Mouse (Mus musculus) erythroid progenitor cell, adult 5-6 weeks (primary cell): ENCODE results near the gene Slc25a4. TPM values are rescaled to one million over a fixed set of nuclear protein-coding genes. Genes with fewer than 3 reads are reported as not detected.
"Not testable (repeated sequence)": the region's sequence is repeated elsewhere in the genome, so short reads cannot be mapped to it uniquely, and the experiment has no call there.

Experiments
- ATAC-seq: replicated peaks from 2 replicates; pipeline ENCODE4 v1.8.0; 2016; ENCODE audit warnings: moderate number of reproducible peaks, mild to moderate bottlenecking, moderate TSS enrichment, inconsistent platforms; ENCODE audit not compliant: poor library complexity, low FRiP score, severe bottlenecking
- total RNA-seq, 2 experiments: library from RNA; stranded (forward) in 1 of 2; stranded (reverse) in 1 of 2; fragments of 150-400 nt in 1 of 2; fragments of 186-747, 209-891 nt in 1 of 2; gene quantifications; 2 replicates each; pipeline versions ENCODE4 v1.2.3 to v1.2.4; 2015 to 2017; ENCODE audit warnings: low replicate concordance in 2 of 2

Gene Slc25a4
- total RNA-seq (2015; ENCODE audit: low replicate concordance) (8.0 and 13.3 TPM in 2 replicates), total RNA-seq (2017; ENCODE audit: low replicate concordance) (8.7 and 15.9 TPM in 2 replicates)

DNA sequence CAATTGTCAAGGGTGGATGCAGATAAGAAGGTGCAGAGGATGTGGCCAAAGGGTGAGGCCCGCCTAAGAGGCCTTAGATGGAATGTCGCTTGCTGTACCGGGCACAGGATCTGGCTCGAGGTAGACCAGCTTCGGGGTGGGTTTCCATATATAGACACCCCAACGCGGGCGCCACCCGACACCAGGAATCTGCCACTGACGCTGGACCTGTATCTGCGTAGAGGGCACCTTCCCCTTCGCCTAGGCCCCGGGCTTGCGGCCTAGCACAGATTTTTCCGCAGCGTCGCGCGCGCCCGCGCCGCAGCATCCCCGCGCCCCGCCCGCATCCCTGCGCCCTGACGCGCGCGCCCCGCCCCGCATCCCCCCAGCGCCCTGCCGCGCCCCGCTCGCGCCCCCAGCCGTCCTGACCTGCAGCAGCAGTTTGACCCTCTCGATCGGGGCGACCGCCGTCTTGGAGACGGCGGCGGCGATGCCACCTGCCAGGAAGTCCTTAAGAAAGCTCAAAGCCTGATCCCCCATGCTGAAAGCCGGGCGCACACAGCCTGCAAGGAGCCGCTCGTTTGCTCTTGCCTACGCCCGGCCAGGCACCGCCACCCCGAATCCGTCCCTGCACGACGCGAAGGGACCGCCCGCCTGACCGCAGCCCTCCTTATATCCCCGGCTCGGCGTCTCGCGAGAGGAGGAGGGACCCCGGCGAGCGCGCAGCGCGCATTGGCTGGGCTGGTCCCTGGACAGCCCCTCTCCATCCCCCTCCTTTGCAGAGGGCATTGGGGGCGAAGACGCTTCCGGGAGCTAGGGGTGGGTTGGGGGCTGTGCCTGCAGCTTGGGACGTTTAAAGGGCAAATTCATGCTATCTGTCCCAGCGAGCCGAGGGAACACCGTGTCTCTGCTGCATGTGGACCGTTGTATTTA, at the start of gene Slc25a4:
TSS of gene Slc25a4 (minus strand) at position 881 of the 912 bp plus-strand sequence.
- ATAC-seq, result no peak

DNA sequence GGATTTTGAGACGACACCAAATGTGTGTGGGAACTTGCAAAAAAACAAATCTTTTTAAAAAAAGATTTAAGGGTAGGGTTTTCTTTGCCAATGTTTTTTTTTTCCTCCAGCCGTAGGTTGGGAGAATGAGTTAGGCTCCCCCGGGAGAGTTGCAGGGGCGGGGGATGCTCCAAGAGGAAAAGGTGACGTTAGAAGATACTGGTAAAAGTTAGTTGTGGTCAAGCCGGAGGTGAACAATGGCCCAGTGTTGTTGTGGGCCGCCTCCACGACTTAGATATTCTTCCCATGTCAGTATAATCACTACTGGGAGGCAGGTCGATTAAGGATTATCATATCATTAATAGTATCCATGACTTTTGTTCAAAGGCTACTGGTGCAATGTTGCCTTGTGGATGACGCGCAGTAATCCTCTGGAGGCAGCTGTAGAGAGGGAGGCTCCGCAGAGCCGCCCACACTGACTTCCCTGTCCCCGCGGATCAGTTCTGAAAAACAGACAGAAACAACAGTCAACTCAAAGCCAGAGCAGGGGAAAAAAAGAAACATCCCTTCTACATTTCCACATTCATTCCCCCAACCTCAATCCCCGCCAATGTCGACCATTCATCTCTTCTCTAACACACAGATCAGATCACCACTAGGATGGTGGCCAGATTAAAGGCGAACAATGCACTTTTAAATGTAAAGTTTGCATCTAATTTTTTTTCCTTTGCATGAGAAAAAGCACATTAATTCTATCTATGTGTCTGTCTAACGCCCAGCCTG, 47.0 kb upstream of the Slc25a4 start:
- no peak for ATAC-seq

DNA sequence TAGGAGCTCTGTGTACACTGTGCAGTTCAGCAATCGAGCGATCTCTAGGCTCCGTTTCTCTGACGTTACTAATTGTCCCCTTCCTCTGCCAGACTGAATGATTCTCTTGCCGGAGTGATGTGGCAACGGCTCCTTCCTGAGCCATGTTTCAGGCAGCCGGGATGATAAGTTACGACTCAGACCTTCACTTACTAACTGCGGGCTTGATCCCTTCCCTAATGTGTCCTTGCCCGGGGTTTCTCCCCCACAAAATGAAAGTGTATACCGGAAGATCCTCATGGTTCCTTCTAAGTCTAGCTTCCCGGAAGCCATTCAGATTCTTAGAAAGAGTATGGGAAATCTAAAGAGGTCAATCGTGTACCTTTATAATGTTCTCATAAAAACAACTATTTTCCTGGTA, 41.4 kb upstream of the Slc25a4 start:
- no peak for ATAC-seq

DNA sequence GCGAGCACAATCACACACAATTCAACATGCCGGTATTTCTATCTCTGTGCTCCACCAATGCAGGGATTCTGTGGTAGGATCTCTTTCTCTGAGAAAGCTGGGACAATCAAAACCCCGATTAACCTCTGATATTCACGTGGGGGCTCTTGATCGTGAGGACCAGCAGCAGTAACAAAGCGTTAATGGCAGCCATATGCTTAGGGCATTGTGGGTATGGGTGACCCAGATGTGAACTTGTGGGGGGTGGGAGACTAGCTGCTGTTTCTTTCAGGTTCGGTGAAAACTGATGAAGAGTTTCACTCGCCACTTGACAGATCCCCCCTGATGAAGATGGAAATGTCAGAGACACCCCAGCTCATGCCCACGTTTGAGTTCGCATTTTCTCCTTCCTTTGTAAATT, 40.5 kb upstream of the Slc25a4 start:
- ATAC-seq, result no peak

DNA sequence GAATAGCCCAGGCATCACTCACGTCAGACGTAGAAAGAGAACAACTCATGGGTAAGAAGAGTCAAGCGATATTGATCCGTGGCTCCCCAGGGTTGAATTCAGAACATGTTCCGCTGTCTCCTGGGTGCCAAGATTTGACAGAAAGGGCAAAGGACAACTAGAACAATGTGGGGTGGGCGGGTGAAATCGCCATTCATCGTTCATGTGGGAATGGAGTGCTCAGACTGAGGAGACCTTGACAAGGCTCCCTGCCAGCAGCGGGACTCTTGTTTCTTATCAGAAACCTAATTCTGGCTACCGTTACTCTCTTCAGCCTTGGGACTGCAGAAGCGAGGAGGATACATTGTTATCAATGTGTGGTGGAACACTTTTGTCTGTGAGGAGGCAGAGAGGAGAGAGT, 35.3 kb upstream of the Slc25a4 start:
- no peak for ATAC-seq

DNA sequence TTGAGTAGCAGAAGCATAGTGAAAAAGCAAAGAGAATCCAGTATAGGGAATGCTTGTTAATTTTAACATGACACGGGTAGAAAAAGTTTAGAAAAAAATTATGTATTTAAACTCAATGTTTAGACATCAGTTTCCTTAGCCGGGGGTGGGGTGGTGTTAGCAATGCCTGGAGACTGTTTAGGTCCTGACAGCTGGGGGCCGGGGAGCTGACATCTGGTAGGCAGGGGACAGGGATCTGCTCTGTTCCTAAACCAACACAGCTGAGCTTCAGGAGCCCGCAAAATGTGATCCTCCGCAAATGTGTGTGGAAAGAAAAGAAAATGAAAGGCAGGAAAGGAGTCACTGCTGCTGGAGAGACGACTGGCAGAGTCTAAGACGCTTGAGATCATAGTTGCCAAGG, 31.9 kb upstream of the Slc25a4 start:
- no peak for ATAC-seq

DNA sequence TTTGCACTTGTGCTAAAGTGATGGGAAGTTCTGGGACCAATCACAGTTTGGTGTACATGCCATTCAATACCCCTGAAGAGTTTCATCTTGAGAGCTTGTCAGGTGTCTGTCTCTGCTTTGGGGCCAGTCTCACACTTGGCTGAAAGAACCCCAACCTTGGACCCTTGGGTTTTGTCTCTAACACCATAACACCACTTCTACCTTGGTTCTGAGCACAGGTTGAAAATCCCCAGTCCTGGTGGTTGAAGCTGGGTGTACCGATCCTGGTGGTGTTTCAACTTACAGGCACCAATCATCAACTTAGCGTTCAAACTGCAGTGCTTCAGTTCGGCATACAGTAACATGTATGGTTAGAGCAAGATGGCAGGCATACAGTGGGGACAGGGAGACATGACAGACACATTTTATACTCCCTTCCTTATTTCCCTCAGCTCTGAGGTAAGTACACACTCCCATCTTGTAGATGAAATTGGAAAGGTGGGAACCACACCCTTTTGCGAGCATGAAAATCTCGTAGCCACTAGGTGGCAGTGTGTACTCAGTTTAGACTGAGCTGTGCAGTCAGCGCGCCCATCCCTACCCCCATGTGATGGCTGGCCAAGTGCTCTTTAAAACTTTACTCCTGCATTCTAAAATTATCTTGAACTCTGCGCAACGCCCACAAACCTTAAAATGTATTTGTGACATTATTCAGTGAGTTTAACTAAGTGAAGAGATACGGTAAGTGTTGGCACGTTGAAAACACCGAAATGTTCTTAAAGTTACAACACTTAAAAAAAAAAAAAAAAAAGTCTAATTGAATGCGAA, 30.7 kb upstream of the Slc25a4 start:
- ATAC-seq, result peak; percentile 89

DNA sequence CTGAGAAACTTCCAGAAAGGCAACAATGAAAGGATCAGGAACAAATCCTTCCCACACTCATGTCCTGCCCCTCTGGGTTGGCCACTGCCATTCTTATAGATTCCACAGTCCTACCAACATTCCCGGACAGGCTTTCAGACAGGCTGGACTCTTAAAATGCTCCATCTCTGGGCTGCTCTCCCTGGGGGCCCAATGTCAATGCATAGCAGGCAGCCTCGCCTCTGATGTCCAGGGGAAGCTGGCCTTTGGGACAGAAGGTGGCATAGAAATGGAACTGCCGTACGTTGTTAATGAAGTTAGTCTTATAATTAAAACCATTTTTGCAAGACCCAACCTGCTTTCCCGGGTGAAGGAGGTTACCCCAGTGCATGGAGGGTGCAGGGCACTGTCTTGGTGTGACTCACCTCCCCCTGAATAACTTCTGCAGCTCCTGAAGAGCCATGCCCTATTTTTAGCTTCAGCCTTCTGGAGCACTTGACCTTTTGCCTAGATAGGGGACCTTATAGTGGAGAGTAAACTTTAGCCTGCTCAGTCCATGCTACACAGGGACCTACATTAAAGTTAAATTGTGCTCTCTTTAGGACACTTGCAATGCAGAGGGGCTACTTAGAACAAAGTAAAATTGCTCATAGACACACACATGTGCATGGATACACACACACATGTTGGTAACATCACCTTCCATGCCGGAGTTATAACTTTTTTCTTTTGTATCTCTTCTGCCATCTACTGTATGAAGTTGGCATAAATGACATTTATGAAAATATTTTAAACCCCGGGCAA, 25.5 kb upstream of the Slc25a4 start:
- ATAC-seq, result no peak

DNA sequence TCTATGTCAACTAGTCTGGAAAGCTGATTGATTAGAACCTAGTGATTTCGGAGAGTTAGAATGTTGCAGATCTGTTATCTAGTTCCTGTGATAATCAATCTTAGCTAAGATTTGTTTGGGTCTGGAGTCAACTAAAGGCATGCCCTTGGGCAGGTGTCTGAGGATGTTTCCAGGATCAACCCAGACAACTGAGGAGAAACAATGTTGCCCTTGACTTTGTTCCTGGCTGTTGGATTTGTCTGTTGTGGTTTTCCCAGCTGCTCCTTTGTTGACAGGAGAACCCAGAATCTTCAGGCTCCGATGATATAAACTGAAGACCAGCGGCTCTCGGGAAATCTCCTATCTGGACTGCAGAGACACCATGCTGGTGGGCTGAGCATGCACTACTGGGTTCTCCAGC, 23.7 kb upstream of the Slc25a4 start:
- no peak for ATAC-seq

DNA sequence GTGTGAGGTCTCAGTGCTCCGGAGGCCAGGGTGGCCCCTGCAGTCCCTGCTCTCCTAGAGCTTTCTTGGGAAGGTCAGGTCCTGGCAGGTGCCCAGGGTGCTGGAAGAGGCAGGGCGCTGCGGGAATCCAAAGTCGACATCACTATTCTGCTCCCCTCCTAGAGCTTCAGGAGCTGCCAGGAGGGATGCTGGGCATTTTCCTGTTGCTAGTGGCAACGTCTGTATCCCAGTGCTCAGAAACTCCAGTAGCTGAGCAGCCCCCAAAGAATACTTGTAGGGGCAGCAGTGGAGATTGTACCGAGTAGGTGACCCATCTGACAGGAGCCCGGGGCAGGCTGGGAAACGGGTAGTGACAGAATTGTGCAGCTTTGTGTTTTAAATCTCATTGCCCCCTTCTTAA, 21.7 kb upstream of the Slc25a4 start:
- no peak for ATAC-seq

DNA sequence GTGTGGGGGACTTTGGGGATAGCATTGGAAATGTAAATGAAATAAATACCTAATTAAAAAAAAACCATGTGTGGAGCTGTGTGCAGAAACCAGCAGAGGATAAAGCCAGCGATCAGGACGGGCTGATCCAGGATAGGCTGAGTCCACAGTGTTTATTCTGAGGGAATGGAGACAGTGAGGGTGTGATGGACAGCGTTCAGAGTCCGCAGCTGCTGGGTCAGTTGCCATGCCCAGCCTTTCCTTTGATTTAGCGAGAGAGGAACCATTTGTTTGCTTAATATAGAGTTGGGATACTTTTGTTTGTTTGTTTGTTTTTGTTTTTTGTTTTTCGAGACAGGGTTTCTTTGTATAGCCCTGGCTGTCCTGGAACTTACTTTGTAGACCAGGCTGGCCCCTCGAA, 20.9 kb upstream of the Slc25a4 start:
- not testable (repeated sequence) for ATAC-seq

DNA sequence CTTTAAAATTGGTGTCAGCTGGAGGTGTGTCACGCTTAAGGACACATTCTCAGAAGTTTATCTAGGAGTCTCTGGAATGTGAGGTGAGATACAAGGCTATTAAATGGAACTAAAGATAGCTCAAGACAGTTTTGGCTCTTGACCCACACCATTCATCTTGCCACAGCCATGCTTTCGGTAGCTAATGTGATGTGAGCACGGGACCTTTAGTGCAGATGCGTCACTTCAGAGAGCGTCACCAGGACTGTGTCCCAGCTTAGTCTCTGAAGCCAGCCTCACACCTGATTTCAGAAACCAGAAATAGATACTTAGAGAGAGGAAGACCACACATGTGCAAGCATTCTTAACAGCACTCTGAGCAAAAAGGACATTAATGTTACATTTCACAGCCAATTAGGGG, 15.5 kb upstream of the Slc25a4 start:
- ATAC-seq, result no peak

DNA sequence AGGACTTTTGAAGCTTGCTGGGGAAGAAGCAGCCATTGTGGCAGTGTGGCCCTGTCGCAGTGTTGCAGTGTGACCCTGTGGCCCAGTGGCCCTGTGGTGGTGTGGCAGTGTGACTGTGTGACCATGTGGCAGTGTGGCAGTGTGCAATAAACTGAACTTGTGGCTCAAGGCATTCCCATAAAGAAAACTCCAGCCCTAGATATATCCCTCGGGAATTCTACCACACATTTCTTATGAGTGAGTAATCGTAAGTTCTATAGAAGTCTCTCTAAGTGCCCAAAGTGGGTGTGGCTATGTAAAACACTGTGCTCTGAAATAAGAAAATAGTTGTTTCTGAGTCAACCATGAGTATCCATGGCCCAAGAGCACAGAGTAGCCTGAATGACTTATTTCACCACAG, 14.4 kb upstream of the Slc25a4 start:
- ATAC-seq, result no peak

DNA sequence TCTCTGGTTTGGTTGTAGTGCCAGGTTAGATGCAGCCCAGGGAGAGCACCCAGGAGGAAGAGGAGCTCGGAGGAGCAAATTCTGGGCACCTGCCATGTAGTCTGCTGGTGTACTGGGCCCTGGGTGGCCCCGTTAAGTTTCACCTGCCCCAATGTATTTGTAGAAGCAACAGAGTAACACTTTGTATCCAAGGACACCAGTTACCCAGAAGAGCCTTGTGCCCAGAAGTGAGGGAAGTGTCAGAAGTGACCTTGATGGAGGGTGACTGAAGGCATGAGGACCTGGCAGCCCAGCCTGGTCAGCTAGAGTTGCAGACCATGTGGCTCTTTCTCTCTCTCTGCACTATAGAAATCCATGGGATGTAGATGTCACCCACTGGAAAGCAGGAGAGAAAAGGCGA, 9.5 kb upstream of the Slc25a4 start:
- no peak for ATAC-seq

DNA sequence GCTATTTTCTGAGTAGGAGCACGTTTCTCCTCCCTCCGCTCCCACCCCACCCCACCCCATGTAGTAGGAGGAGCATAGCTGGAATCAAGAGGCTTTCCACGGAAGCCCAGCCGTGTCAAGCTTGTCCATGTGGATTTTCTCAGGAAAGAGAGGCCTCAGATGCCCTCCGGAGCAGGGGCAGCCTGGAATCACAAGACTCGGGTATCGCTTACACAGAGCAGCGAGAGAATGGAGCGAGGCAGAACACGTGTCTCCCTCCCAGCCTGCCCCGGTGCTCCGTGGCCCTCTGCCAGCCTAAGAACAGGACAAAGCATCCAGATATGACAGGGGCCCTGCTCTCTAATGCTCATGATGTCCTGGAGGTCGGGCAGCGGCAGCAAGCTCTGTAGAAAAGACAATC, 5.8 kb upstream of the Slc25a4 start:
- no peak for ATAC-seq

DNA sequence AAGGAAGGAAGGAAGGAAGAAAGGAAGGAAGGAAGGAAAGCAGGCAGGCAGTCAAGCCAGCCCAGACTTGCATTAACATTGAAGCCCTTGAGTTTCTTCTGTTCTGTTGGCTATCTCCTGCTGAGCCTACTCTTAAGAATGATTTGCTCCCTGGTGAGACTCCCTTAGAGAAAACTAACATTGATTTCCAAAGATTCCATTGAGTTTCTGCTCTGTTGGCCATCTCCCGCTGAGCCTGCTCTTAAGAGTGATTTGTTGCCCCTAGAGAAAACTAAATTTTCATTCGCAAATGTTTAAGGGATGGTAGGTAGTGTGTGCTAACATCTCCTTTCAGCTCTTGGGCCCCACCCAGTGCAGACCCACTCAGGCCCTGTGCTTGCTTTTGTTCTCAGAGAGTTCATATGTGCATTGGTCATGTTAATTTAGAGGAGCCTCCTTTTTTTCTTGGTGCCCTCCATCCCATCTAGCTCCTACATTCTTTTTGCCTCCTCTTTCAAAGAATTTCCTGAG, 2.9 kb upstream of the Slc25a4 start:
- no peak for ATAC-seq

DNA sequence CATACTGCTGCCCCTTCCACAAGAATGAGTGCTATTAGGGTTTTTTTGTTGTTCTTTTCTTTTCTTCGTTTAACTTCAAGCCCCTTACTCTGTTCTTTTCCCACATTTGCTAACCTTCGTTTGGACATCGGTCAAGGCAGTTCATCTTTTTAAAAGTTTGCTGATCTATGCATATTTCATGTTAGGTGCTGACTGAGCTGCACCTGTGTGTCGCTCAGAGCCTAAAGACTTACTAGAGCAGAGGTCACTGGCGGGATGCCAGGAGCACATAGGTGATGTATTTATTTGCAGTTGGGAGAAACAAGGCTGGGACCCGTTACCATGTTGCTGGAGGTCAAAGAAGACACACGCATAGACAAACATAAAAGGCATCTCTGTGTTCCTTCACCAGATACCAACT, 1.1 kb upstream of the Slc25a4 start:
- ATAC-seq, result no peak

DNA sequence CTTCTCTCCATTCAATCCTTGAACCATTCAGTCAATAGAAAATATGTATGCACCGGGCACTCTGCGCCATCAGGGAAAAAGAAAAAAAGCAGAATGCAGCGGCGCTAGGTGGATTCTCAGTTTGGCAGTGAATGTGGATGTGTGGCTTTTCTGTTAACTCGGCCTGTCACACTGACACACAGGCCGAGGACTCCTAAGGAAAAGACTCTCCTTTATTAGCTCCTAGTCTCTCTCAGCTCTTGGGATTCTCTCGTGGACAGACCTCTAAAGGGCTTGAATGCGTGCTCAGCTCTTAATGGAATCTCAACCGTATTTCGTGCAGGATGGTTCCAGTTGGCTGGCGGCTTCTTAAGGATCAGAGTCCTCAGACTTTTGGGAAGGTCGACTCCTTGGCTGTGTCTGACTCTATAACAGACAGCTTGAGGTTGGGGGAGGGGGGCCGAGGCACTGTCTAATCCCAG, 557 bp upstream of the Slc25a4 start:
- no peak for ATAC-seq

DNA sequence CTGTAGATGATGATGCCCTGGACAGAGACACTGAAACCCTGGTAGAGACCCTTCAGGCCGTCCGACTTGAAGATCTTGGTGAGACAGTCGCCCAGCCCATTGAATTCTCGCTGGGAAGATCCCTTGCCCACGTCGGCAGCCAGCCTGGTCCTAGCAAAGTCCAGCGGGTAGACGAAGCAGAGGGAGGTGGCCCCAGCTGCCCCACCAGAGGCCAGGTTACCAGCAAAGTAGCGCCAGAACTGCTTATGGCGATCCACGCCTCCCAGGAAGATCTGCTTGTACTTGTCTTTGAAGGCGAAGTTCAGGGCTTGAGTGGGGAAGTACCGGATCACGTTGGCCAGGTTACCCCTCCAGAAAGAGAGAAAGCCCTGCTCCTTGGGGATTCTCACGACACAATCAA, 2.0 kb downstream of the Slc25a4 start:
- no peak for ATAC-seq
